Mouse (Mus musculus): ENCODE data around the gene Capn12. TPM values are rescaled to one million over a fixed set of nuclear protein-coding genes. Genes with fewer than 3 reads are reported as not detected.
A peak's percentile ranks its signal among the peaks of the same experiment; 100 is the strongest.

Gene Capn12
- total and polyA plus RNA-seq, 2 experiments, result 0.04 TPM; not detected in 1

- Histone ChIP-seq H3K36me3 (ENCODE audit: control insufficient read depth, insufficient read depth, low read length) (no peaks in the 10 kb centered on the region), H3K9ac (ENCODE audit: low read depth, low read length) (no peak overlapping the region), H3K27ac (replicated peaks; ENCODE audit: insufficient read depth, low read depth, low read length) (peak overlapping the region; percentile 17), H3K27me3 (ENCODE audit: control insufficient read depth, insufficient read depth, low read length) (no peaks in the 10 kb centered on the region), H3K79me2 (ENCODE audit: control insufficient read depth, insufficient read depth, low read length) (peaks cover 43% of the 10 kb centered on the region), H3K4me1 (ENCODE audit: control insufficient read depth, insufficient read depth, low read length) (peaks cover 50% of the 10 kb centered on the region), H3K4me3 (ENCODE audit: insufficient read depth, low read depth, low read length) (no peak overlapping the region)
- no peak for TF ChIP-seq CTCF (IDR thresholded peaks at IDR 0.05; ENCODE audit: low read depth, low read length)
- TF ChIP-seq POLR2A (IDR thresholded peaks at IDR 0.05; ENCODE audit: extremely low read depth, insufficient read depth, low read length), result no peak
- DNase-seq (ENCODE audit: extremely low read depth, low read depth, low spot score), result no peak
- 42% methylated on average over 4 of the region's 4 CpGs for WGBS
Measured at GRCm38 (mm10) chr7:28931695-28932039, 50.4 kb downstream of the Capn12 start.

- no peaks in the 10 kb centered on the region for H3K36me3 ChIP-seq (ENCODE audit: control insufficient read depth, insufficient read depth, low read length)
- H3K27ac ChIP-seq (replicated peaks; ENCODE audit: insufficient read depth, low read depth, low read length), result peak overlapping the region; percentile 7; the same call in 1 of the 2 replicates
- H3K27me3 ChIP-seq (ENCODE audit: control insufficient read depth, insufficient read depth, low read length), result no peaks in the 10 kb centered on the region
- TF ChIP-seq CTCF (IDR thresholded peaks at IDR 0.05; ENCODE audit: low read depth, low read length), result no peak
- no peak for TF ChIP-seq POLR2A (IDR thresholded peaks at IDR 0.05; ENCODE audit: extremely low read depth, insufficient read depth, low read length)
- H3K79me2 ChIP-seq (ENCODE audit: control insufficient read depth, insufficient read depth, low read length), result peaks cover 47% of the 10 kb centered on the region
- WGBS, result 61% methylated on average over 6 of the region's 6 CpGs
- no peak for DNase-seq (ENCODE audit: extremely low read depth, low read depth, low spot score)
- H3K4me3 ChIP-seq (ENCODE audit: insufficient read depth, low read depth, low read length), result no peak overlapping the region
- H3K4me1 ChIP-seq (ENCODE audit: control insufficient read depth, insufficient read depth, low read length), result peaks cover 49% of the 10 kb centered on the region
- no peak overlapping the region for H3K9ac ChIP-seq (ENCODE audit: low read depth, low read length)
Measured at GRCm38 (mm10) chr7:28932421-28933041, 51.3 kb downstream of the Capn12 start.

GRCm38 (mm10) chr7:28933825-28934224 is 52.6 kb downstream of the Capn12 start:
- no peak overlapping the region for H3K9ac ChIP-seq (ENCODE audit: low read depth, low read length)
- H3K27me3 ChIP-seq (ENCODE audit: control insufficient read depth, insufficient read depth, low read length), result no peaks in the 10 kb centered on the region
- 37% methylated on average over 2 of the region's 2 CpGs for WGBS
- H3K4me1 ChIP-seq (ENCODE audit: control insufficient read depth, insufficient read depth, low read length), result peaks cover 53% of the 10 kb centered on the region
- DNase-seq (ENCODE audit: extremely low read depth, low read depth, low spot score), result peak; percentile 87
- TF ChIP-seq POLR2A (IDR thresholded peaks at IDR 0.05; ENCODE audit: extremely low read depth, insufficient read depth, low read length), result no peak
- no peak for TF ChIP-seq CTCF (IDR thresholded peaks at IDR 0.05; ENCODE audit: low read depth, low read length)
- H3K27ac ChIP-seq (replicated peaks; ENCODE audit: insufficient read depth, low read depth, low read length), result 0 out of 2 replicates have a peak overlapping the region, but pooled peaks have one; percentile 9
- H3K36me3 ChIP-seq (ENCODE audit: control insufficient read depth, insufficient read depth, low read length), result no peaks in the 10 kb centered on the region
- peaks cover 57% of the 10 kb centered on the region for H3K79me2 ChIP-seq (ENCODE audit: control insufficient read depth, insufficient read depth, low read length)
- no peak overlapping the region for H3K4me3 ChIP-seq (ENCODE audit: insufficient read depth, low read depth, low read length)

- Histone ChIP-seq H3K9ac (ENCODE audit: low read depth, low read length) (no peak overlapping the region), H3K4me1 (ENCODE audit: control insufficient read depth, insufficient read depth, low read length) (peaks cover 57% of the 10 kb centered on the region), H3K4me3 (ENCODE audit: insufficient read depth, low read depth, low read length) (no peak overlapping the region), H3K79me2 (ENCODE audit: control insufficient read depth, insufficient read depth, low read length) (peaks cover 64% of the 10 kb centered on the region; the same call in 1 of the 2 replicates), H3K27ac (replicated peaks; ENCODE audit: insufficient read depth, low read depth, low read length) (0 out of 2 replicates have a peak overlapping the region, but pooled peaks have one; percentile 25), H3K27me3 (ENCODE audit: control insufficient read depth, insufficient read depth, low read length) (no peaks in the 10 kb centered on the region), H3K36me3 (ENCODE audit: control insufficient read depth, insufficient read depth, low read length) (no peaks in the 10 kb centered on the region)
- 67% methylated on average over 4 of the region's 4 CpGs for WGBS
- DNase-seq (ENCODE audit: extremely low read depth, low read depth, low spot score), result no peak
- TF ChIP-seq POLR2A (IDR thresholded peaks at IDR 0.05; ENCODE audit: extremely low read depth, insufficient read depth, low read length) (no peak), CTCF (IDR thresholded peaks at IDR 0.05; ENCODE audit: low read depth, low read length) (no peak)
Measured at GRCm38 (mm10) chr7:28936787-28937186, 55.6 kb downstream of the Capn12 start.

GRCm38 (mm10) chr7:28938654-28939053 is 57.4 kb downstream of the Capn12 start:
- DNase-seq (ENCODE audit: extremely low read depth, low read depth, low spot score), result no peak
- Histone ChIP-seq H3K79me2 (ENCODE audit: control insufficient read depth, insufficient read depth, low read length) (peaks cover 63% of the 10 kb centered on the region; the same call in 1 of the 2 replicates), H3K27me3 (ENCODE audit: control insufficient read depth, insufficient read depth, low read length) (no peaks in the 10 kb centered on the region), H3K4me3 (ENCODE audit: insufficient read depth, low read depth, low read length) (no peak overlapping the region), H3K36me3 (ENCODE audit: control insufficient read depth, insufficient read depth, low read length) (no peaks in the 10 kb centered on the region), H3K27ac (replicated peaks; ENCODE audit: insufficient read depth, low read depth, low read length) (peak overlapping the region; percentile 36; the same call in 1 of the 2 replicates), H3K9ac (ENCODE audit: low read depth, low read length) (no peak overlapping the region; the same call in 1 of the 2 replicates), H3K4me1 (ENCODE audit: control insufficient read depth, insufficient read depth, low read length) (peaks cover 64% of the 10 kb centered on the region)
- TF ChIP-seq POLR2A (IDR thresholded peaks at IDR 0.05; ENCODE audit: extremely low read depth, insufficient read depth, low read length) (no peak), CTCF (IDR thresholded peaks at IDR 0.05; ENCODE audit: low read depth, low read length) (0 out of 2 replicates have a peak, but pooled peaks have one; percentile 12)
- 64% methylated on average over 4 of the region's 4 CpGs for WGBS

Measured in liver, adult 2 months (tissue).